Mouse (Mus musculus): ENCODE data around the gene Mcts2. TPM values are rescaled to one million over a fixed set of nuclear protein-coding genes. Genes with fewer than 3 reads are reported as not detected.

The Mcts2 gene
- polyA plus RNA-seq, 1 experiment from 2014 or later, result 12.8 TPM

- DNase-seq (no peak), ATAC-seq (no peak)
- H3K4me2 ChIP-seq (ENCODE audit: low read depth, low read length), result peak overlapping the region; percentile 56
- no peak for TF ChIP-seq CTCF (IDR thresholded peaks at IDR 0.05; ENCODE audit: low read depth)
- no peak for TF ChIP-seq EP300 (IDR thresholded peaks at IDR 0.05; ENCODE audit: low read depth)
- no peaks in the 10 kb centered on the region for H3K27me3 ChIP-seq (ENCODE audit: insufficient read depth, low read length)
- H3K36me3 ChIP-seq (replicated peaks; ENCODE audit: insufficient read depth, low read length), result peaks cover 49% of the 10 kb centered on the region
- no peak overlapping the region for H3K4me3 ChIP-seq (ENCODE audit: low read depth, low read length)
- H3K4me1 ChIP-seq (ENCODE audit: insufficient read depth), result peaks cover 4% of the 10 kb centered on the region; the same call in 1 of the 2 replicates
- H3K27ac ChIP-seq (ENCODE audit: low read depth), result no peak overlapping the region
- no peaks in the 10 kb centered on the region for H3K9me3 ChIP-seq (ENCODE audit: low read length)
- WGBS (ENCODE audit: insufficient replicate concordance), result 88% methylated on average over 13 of the region's 13 CpGs
- H3K9ac ChIP-seq (replicated peaks), result no peak overlapping the region
These were observed 6.9 kb downstream of the Mcts2 start for GRCm38 (mm10) chr2:152693735-152694134.

DNA sequence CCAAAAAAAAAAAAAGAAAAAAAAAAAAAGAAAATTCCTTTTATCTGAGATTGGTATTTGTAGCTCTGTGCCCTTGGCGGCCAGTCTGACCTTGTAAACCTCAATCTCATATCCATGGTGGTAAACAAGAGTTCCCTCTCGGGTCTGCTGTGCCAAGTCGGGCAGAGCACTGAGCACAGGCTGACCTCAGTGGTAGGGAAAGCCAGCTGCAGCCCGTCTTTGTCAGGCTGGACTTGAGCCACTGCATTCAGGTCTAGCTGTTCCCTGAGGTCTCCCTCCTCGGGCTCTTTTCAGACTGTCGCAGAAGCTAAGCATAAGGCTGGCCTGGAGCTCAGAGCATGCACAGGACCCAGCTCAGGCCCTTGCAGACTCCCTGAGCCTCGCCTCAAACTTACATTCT lies 7.9 kb downstream of the Mcts2 start:
- H3K4me1 ChIP-seq (ENCODE audit: insufficient read depth), result peaks cover 4% of the 10 kb centered on the region; the same call in 1 of the 2 replicates
- H3K27me3 ChIP-seq (ENCODE audit: insufficient read depth, low read length), result no peaks in the 10 kb centered on the region
- H3K27ac ChIP-seq (ENCODE audit: low read depth), result no peak overlapping the region
- no peak overlapping the region for H3K4me2 ChIP-seq (ENCODE audit: low read depth, low read length)
- TF ChIP-seq CTCF (IDR thresholded peaks at IDR 0.05; ENCODE audit: low read depth) (no peak), EP300 (IDR thresholded peaks at IDR 0.05; ENCODE audit: low read depth) (no peak)
- DNase-seq (no peak), ATAC-seq (no peak)
- H3K9me3 ChIP-seq (ENCODE audit: low read length), result no peaks in the 10 kb centered on the region
- peaks cover 51% of the 10 kb centered on the region for H3K36me3 ChIP-seq (replicated peaks; ENCODE audit: insufficient read depth, low read length)
- H3K4me3 ChIP-seq (ENCODE audit: low read depth, low read length), result no peak overlapping the region
- no peak overlapping the region for H3K9ac ChIP-seq (replicated peaks)
- 67% methylated on average over 7 of the region's 7 CpGs for WGBS (ENCODE audit: insufficient replicate concordance)

DNA sequence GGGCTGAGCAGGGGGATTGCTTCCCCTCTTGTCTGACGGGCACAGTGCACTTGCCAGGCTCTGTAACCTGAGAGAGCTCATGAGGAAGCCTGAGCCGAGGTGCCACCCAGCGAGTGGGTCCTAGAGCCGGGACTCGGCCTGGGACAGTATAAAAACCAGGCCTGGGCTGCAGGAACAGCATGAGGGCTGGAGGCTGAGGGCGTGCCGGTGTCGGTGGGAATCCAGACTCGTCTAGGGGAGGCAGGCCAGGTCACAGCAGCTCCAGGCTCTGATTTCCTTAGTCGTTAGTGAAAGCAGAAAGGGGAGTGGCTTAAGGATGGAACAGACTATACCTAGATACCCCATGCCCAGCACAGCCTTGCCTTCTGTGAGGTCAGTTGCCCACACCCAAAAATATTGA lies 9.2 kb downstream of the Mcts2 start:
- H3K4me3 ChIP-seq (ENCODE audit: low read depth, low read length), result no peak overlapping the region
- H3K4me1 ChIP-seq (ENCODE audit: insufficient read depth), result peaks cover 4% of the 10 kb centered on the region; the same call in 1 of the 2 replicates
- peaks cover 58% of the 10 kb centered on the region for H3K36me3 ChIP-seq (replicated peaks; ENCODE audit: insufficient read depth, low read length)
- ATAC-seq (no peak), DNase-seq (no peak)
- H3K27ac ChIP-seq (ENCODE audit: low read depth), result no peak overlapping the region
- no peak overlapping the region for H3K9ac ChIP-seq (replicated peaks)
- no peak overlapping the region for H3K4me2 ChIP-seq (ENCODE audit: low read depth, low read length)
- no peaks in the 10 kb centered on the region for H3K27me3 ChIP-seq (ENCODE audit: insufficient read depth, low read length)
- WGBS (ENCODE audit: insufficient replicate concordance), result 76% methylated on average over 10 of the region's 10 CpGs
- H3K9me3 ChIP-seq (ENCODE audit: low read length), result no peaks in the 10 kb centered on the region
- TF ChIP-seq CTCF (IDR thresholded peaks at IDR 0.05; ENCODE audit: low read depth) (no peak), EP300 (IDR thresholded peaks at IDR 0.05; ENCODE audit: low read depth) (no peak)

DNA sequence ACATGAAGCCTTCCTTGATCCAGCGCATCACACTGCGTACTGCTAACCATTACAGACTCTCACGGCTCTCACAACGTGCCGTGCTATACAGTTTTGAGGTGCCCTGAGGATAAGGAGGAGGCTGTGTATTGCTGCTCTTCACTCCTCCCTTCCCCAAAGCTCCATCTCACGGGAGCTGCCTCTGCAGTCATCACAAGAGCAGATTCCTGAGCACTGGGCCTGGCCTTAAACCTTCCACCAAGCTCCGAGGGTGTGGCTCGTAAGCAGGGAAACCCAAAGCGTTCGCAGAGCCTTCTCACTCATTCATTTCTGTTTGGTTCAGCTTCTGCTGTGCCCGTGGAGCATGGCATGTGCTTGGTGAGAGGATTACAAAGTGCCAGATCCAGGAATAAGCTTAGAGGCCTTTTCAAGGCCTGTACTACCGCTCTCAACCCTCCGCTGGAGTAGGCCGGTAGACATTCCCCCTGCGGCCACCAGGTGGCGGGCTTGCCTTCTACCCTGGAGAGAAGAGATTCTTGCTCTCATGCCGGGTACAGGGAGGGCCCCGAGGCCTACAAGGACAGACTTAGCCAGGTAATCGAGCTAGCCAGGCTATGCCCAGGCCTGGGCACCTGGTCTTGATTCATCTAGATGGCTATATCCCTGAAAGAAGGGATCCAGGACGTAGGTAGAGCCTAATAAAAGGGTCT lies 9.8 kb downstream of the Mcts2 start:
- Histone ChIP-seq H3K4me1 (ENCODE audit: insufficient read depth) (peaks cover 4% of the 10 kb centered on the region; the same call in 1 of the 2 replicates), H3K27me3 (ENCODE audit: insufficient read depth, low read length) (no peaks in the 10 kb centered on the region), H3K4me2 (ENCODE audit: low read depth, low read length) (no peak overlapping the region), H3K4me3 (ENCODE audit: low read depth, low read length) (no peak overlapping the region), H3K36me3 (replicated peaks; ENCODE audit: insufficient read depth, low read length) (peaks cover 61% of the 10 kb centered on the region), H3K9me3 (ENCODE audit: low read length) (no peaks in the 10 kb centered on the region), H3K27ac (ENCODE audit: low read depth) (no peak overlapping the region), H3K9ac (replicated peaks) (peak overlapping the region; percentile 30)
- ATAC-seq (peak; percentile 89), DNase-seq (peak; percentile 91)
- 42% methylated on average over 20 of the region's 20 CpGs for WGBS (ENCODE audit: insufficient replicate concordance)
- TF ChIP-seq CTCF (IDR thresholded peaks at IDR 0.05; ENCODE audit: low read depth) (peak; percentile 99), EP300 (IDR thresholded peaks at IDR 0.05; ENCODE audit: low read depth) (no peak)

- H3K27ac ChIP-seq (ENCODE audit: low read depth), result no peak overlapping the region
These were observed 13.3 kb downstream of the Mcts2 start for GRCm38 (mm10) chr2:152700138-152700537.

DNA sequence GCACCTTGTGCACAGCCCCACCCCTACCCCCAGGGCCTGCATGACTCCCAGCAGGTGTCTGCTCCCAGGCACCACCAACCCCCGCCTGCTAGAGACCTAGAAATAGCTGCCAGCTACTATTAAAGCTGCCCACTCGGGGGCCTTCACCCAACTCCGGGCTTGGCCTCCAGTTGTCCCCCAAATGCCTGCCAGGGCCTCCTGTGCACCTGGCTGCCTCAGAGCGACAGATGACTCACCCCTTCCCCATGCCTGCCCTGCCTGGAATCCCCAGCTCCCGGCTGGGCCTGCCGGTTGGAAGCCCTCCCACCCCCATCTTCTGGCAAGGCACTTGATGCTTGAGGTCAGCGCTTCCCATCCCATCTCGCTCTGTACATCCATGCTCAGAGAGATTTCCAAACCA lies 13.9 kb downstream of the Mcts2 start:
- no peaks in the 10 kb centered on the region for H3K27me3 ChIP-seq (ENCODE audit: insufficient read depth, low read length)
- TF ChIP-seq EP300 (IDR thresholded peaks at IDR 0.05; ENCODE audit: low read depth) (no peak), CTCF (IDR thresholded peaks at IDR 0.05; ENCODE audit: low read depth) (no peak)
- H3K9ac ChIP-seq (replicated peaks), result no peak overlapping the region
- no peak for DNase-seq
- ATAC-seq, result no peak
- H3K4me3 ChIP-seq (ENCODE audit: low read depth, low read length), result no peak overlapping the region
- peaks cover 92% of the 10 kb centered on the region for H3K36me3 ChIP-seq (replicated peaks; ENCODE audit: insufficient read depth, low read length)
- no peaks in the 10 kb centered on the region for H3K9me3 ChIP-seq (ENCODE audit: low read length)
- 93% methylated on average over 8 of the region's 8 CpGs for WGBS (ENCODE audit: insufficient replicate concordance)
- peaks cover 4% of the 10 kb centered on the region; the same call in 1 of the 2 replicates for H3K4me1 ChIP-seq (ENCODE audit: insufficient read depth)
- H3K4me2 ChIP-seq (ENCODE audit: low read depth, low read length), result no peak overlapping the region
- H3K27ac ChIP-seq (ENCODE audit: low read depth), result no peak overlapping the region

More at GRCm38 (mm10) chr2:152700138-152700537, 13.3 kb downstream of the Mcts2 start:
- H3K4me2 ChIP-seq (ENCODE audit: low read depth, low read length), result no peak overlapping the region
- H3K4me1 ChIP-seq (ENCODE audit: insufficient read depth), result peaks cover 4% of the 10 kb centered on the region; the same call in 1 of the 2 replicates
- 96% methylated on average over 10 of the region's 10 CpGs for WGBS (ENCODE audit: insufficient replicate concordance)
- H3K9ac ChIP-seq (replicated peaks), result no peak overlapping the region
- no peaks in the 10 kb centered on the region for H3K9me3 ChIP-seq (ENCODE audit: low read length)
- ATAC-seq (no peak), DNase-seq (no peak)
- TF ChIP-seq CTCF (IDR thresholded peaks at IDR 0.05; ENCODE audit: low read depth), result no peak
- no peak for TF ChIP-seq EP300 (IDR thresholded peaks at IDR 0.05; ENCODE audit: low read depth)
- no peak overlapping the region for H3K4me3 ChIP-seq (ENCODE audit: low read depth, low read length)
- H3K27me3 ChIP-seq (ENCODE audit: insufficient read depth, low read length), result no peaks in the 10 kb centered on the region
- H3K36me3 ChIP-seq (replicated peaks; ENCODE audit: insufficient read depth, low read length), result peaks cover 92% of the 10 kb centered on the region

Data from liver, postnatal 0 days (tissue).